Mouse (Mus musculus): ENCODE measurements around the gene Mthfr. TPM values are rescaled to one million over a fixed set of nuclear protein-coding genes. Genes with fewer than 3 reads are reported as not detected.

Mthfr gene
- polyA plus RNA-seq, 1 experiment = 31.8 TPM

GRCm38 (mm10) chr4:148092551-148093271 is 53.8 kb downstream of the Mthfr start:
- Histone ChIP-seq H3K36me3 (ENCODE audit: control insufficient read depth, insufficient read depth) (no peaks in the 10 kb centered on the region), H3K4me3 (no peak overlapping the region), H3ac (ENCODE audit: control insufficient read depth, insufficient read length) (no peak overlapping the region), H3K4me2 (ENCODE audit: low read depth) (no peak overlapping the region), H3K79me2 (ENCODE audit: control insufficient read depth, insufficient read depth) (no peaks in the 10 kb centered on the region), H3K27me3 (ENCODE audit: control insufficient read depth, insufficient read depth, insufficient read length) (peaks cover 6% of the 10 kb centered on the region)
- TF ChIP-seq MYOD1 (IDR thresholded peaks at IDR 0.05; ENCODE audit: control insufficient read depth in 1 of 3, insufficient read length in 2 of 3, low read depth in 2 of 3) = no peak
- no peak for TF ChIP-seq CEBPB (IDR thresholded peaks at IDR 0.05; ENCODE audit: insufficient read depth, poor library complexity, severe bottlenecking)
- TF ChIP-seq SRF (IDR thresholded peaks at IDR 0.05; ENCODE audit: control insufficient read depth, insufficient read length, low read depth) = no peak
- TF ChIP-seq TCF3 (IDR thresholded peaks at IDR 0.05; ENCODE audit: insufficient read length, low read depth) = no peak
- TF ChIP-seq POLR2AphosphoS2 (IDR thresholded peaks at IDR 0.05; ENCODE audit: insufficient read length, low read depth) = no peak
- TF ChIP-seq POLR2A (IDR thresholded peaks at IDR 0.05; ENCODE audit: insufficient read length, low read depth) = no peak
- no peak for TF ChIP-seq MAX (IDR thresholded peaks at IDR 0.05; ENCODE audit: low read depth)
- no peak for TF ChIP-seq MYOG (IDR thresholded peaks at IDR 0.05; ENCODE audit: control insufficient read depth in 1 of 3, insufficient read depth in 1 of 3, insufficient read length in 2 of 3, low read depth in 2 of 3)
- no peak for TF ChIP-seq USF1 (IDR thresholded peaks at IDR 0.05; ENCODE audit: low read depth)

- no peak for TF ChIP-seq REST (IDR thresholded peaks at IDR 0.05; ENCODE audit: insufficient read depth, insufficient read length)
- no peak for TF ChIP-seq SRF (IDR thresholded peaks at IDR 0.05; ENCODE audit: control insufficient read depth, insufficient read length, low read depth)
- TF ChIP-seq MYOD1 (IDR thresholded peaks at IDR 0.05; ENCODE audit: control insufficient read depth in 1 of 3, insufficient read length in 2 of 3, low read depth in 2 of 3) = no peak
- TF ChIP-seq MYOG (IDR thresholded peaks at IDR 0.05; ENCODE audit: control insufficient read depth in 1 of 3, insufficient read depth in 1 of 3, insufficient read length in 2 of 3, low read depth in 2 of 3) = no peak
- no peak for TF ChIP-seq MAX (IDR thresholded peaks at IDR 0.05; ENCODE audit: low read depth)
- TF ChIP-seq TCF12 (IDR thresholded peaks at IDR 0.05; ENCODE audit: insufficient read depth, poor library complexity, severe bottlenecking) = no peak
- no peak for TF ChIP-seq E2F4 (IDR thresholded peaks at IDR 0.05; ENCODE audit: insufficient read depth)
- TF ChIP-seq CEBPB (IDR thresholded peaks at IDR 0.05; ENCODE audit: insufficient read depth, poor library complexity, severe bottlenecking) = no peak
- TF ChIP-seq TCF3 (IDR thresholded peaks at IDR 0.05; ENCODE audit: insufficient read length, low read depth) = no peak
- TF ChIP-seq POLR2A (IDR thresholded peaks at IDR 0.05; ENCODE audit: insufficient read length, low read depth) = no peak
- no peak for TF ChIP-seq USF1 (IDR thresholded peaks at IDR 0.05; ENCODE audit: low read depth)
- TF ChIP-seq POLR2AphosphoS2 (IDR thresholded peaks at IDR 0.05; ENCODE audit: insufficient read length, low read depth) = no peak
- Histone ChIP-seq H3K4me3 (no peak overlapping the region), H3K4me2 (ENCODE audit: low read depth) (no peak overlapping the region), H3K79me2 (ENCODE audit: control insufficient read depth, insufficient read depth) (no peaks in the 10 kb centered on the region), H3ac (ENCODE audit: control insufficient read depth, insufficient read length) (no peak overlapping the region), H3K27me3 (ENCODE audit: control insufficient read depth, insufficient read depth, insufficient read length) (peaks cover 19% of the 10 kb centered on the region), H3K36me3 (ENCODE audit: control insufficient read depth, insufficient read depth) (no peaks in the 10 kb centered on the region)
These were observed 55.3 kb downstream of the Mthfr start for GRCm38 (mm10) chr4:148094161-148094560.

GRCm38 (mm10) chr4:148095081-148095480 is 56.2 kb downstream of the Mthfr start:
- Histone ChIP-seq H3K36me3 (ENCODE audit: control insufficient read depth, insufficient read depth) (no peaks in the 10 kb centered on the region), H3K27me3 (ENCODE audit: control insufficient read depth, insufficient read depth, insufficient read length) (peaks cover 28% of the 10 kb centered on the region), H3K4me3 (no peak overlapping the region), H3K79me2 (ENCODE audit: control insufficient read depth, insufficient read depth) (no peaks in the 10 kb centered on the region), H3K4me2 (ENCODE audit: low read depth) (no peak overlapping the region), H3ac (ENCODE audit: control insufficient read depth, insufficient read length) (no peak overlapping the region)
- TF ChIP-seq SRF (IDR thresholded peaks at IDR 0.05; ENCODE audit: control insufficient read depth, insufficient read length, low read depth) (no peak), CEBPB (IDR thresholded peaks at IDR 0.05; ENCODE audit: insufficient read depth, poor library complexity, severe bottlenecking) (no peak), USF1 (IDR thresholded peaks at IDR 0.05; ENCODE audit: low read depth) (no peak), MYOD1 (IDR thresholded peaks at IDR 0.05; ENCODE audit: control insufficient read depth in 1 of 3, insufficient read length in 2 of 3, low read depth in 2 of 3) (no peak), POLR2AphosphoS2 (IDR thresholded peaks at IDR 0.05; ENCODE audit: insufficient read length, low read depth) (no peak), TCF12 (IDR thresholded peaks at IDR 0.05; ENCODE audit: insufficient read depth, poor library complexity, severe bottlenecking) (no peak), MAX (IDR thresholded peaks at IDR 0.05; ENCODE audit: low read depth) (no peak), E2F4 (IDR thresholded peaks at IDR 0.05; ENCODE audit: insufficient read depth) (no peak), REST (IDR thresholded peaks at IDR 0.05; ENCODE audit: insufficient read depth, insufficient read length) (no peak), TCF3 (IDR thresholded peaks at IDR 0.05; ENCODE audit: insufficient read length, low read depth) (no peak), MYOG (IDR thresholded peaks at IDR 0.05; ENCODE audit: control insufficient read depth in 1 of 3, insufficient read depth in 1 of 3, insufficient read length in 2 of 3, low read depth in 2 of 3) (no peak)

GRCm38 (mm10) chr4:148097936-148098335 is 59.1 kb downstream of the Mthfr start:
- no peaks in the 10 kb centered on the region for H3K36me3 ChIP-seq (ENCODE audit: control insufficient read depth, insufficient read depth)
- no peak for TF ChIP-seq REST (IDR thresholded peaks at IDR 0.05; ENCODE audit: insufficient read depth, insufficient read length)
- no peak for TF ChIP-seq USF1 (IDR thresholded peaks at IDR 0.05; ENCODE audit: low read depth)
- TF ChIP-seq POLR2A (IDR thresholded peaks at IDR 0.05; ENCODE audit: insufficient read length, low read depth) = no peak
- TF ChIP-seq MYOD1 (IDR thresholded peaks at IDR 0.05; ENCODE audit: control insufficient read depth in 1 of 3, insufficient read length in 2 of 3, low read depth in 2 of 3) = peak in 1 of 3 experiments; percentile 50
- TF ChIP-seq E2F4 (IDR thresholded peaks at IDR 0.05; ENCODE audit: insufficient read depth) = no peak
- TF ChIP-seq MAX (IDR thresholded peaks at IDR 0.05; ENCODE audit: low read depth) = no peak
- peak in 1 of 3 experiments; percentile 44 for TF ChIP-seq MYOG (IDR thresholded peaks at IDR 0.05; ENCODE audit: control insufficient read depth in 1 of 3, insufficient read depth in 1 of 3, insufficient read length in 2 of 3, low read depth in 2 of 3)
- TF ChIP-seq POLR2AphosphoS2 (IDR thresholded peaks at IDR 0.05; ENCODE audit: insufficient read length, low read depth) = no peak
- no peak for TF ChIP-seq TCF12 (IDR thresholded peaks at IDR 0.05; ENCODE audit: insufficient read depth, poor library complexity, severe bottlenecking)
- no peak for TF ChIP-seq TCF3 (IDR thresholded peaks at IDR 0.05; ENCODE audit: insufficient read length, low read depth)
- H3K4me3 ChIP-seq = no peak overlapping the region
- H3K79me2 ChIP-seq (ENCODE audit: control insufficient read depth, insufficient read depth) = no peaks in the 10 kb centered on the region
- H3K27me3 ChIP-seq (ENCODE audit: control insufficient read depth, insufficient read depth, insufficient read length) = peaks cover 41% of the 10 kb centered on the region
- H3ac ChIP-seq (ENCODE audit: control insufficient read depth, insufficient read length) = no peak overlapping the region
- H3K4me2 ChIP-seq (ENCODE audit: low read depth) = no peak overlapping the region

All from myocyte (in vitro differentiated cells).